Mouse (Mus musculus): ENCODE measurements at regions not wholly inside any gene's neighbourhood (a gene's known extent, or its start where the extent isn't known, plus 50 kb on each side); places are given as distances from the start of the nearest gene placed in this dataset.
"Not testable (repeated sequence)": the region's sequence is repeated elsewhere in the genome, so short reads cannot be mapped to it uniquely, and the experiment has no call there.

- no peak for DNase-seq
Observed at GRCm38 (mm10) chr16:30799699-30800483, 200.4 kb downstream of the Fam43a start.

GRCm38 (mm10) chr16:30804018-30804417 is 204.5 kb downstream of the Fam43a start:
- no peak for DNase-seq

- DNase-seq, result not testable (repeated sequence)
Observed at GRCm38 (mm10) chr16:30806206-30806605, 206.7 kb downstream of the Fam43a start.

GRCm38 (mm10) chr16:30818541-30819120 is 219.1 kb downstream of the Fam43a start:
- DNase-seq, result no peak

- no peak for DNase-seq
Observed at GRCm38 (mm10) chr16:30819342-30819741, 219.8 kb downstream of the Fam43a start.

- no peak for DNase-seq
Observed at GRCm38 (mm10) chr16:30820234-30820633, 220.7 kb downstream of the Fam43a start.

GRCm38 (mm10) chr16:30820761-30821160 is 221.2 kb downstream of the Fam43a start:
- DNase-seq, result no peak

GRCm38 (mm10) chr16:30821191-30821910 is 221.8 kb downstream of the Fam43a start:
- peak; percentile 81 to 87 for DNase-seq

- peak; percentile 42 to 51 for DNase-seq
Observed at GRCm38 (mm10) chr16:30821911-30822578, 222.5 kb downstream of the Fam43a start.

GRCm38 (mm10) chr16:30826128-30826527 is 226.6 kb downstream of the Fam43a start:
- peak; percentile 16 to 40 for DNase-seq

GRCm38 (mm10) chr16:30827901-30828608 is 228.5 kb downstream of the Fam43a start:
- DNase-seq, result peak; percentile 53 to 71

- no peak for DNase-seq
Observed at GRCm38 (mm10) chr16:30834561-30834960, 235.0 kb downstream of the Fam43a start.

- no peak for DNase-seq
Observed at GRCm38 (mm10) chr16:30835678-30836077, 236.2 kb downstream of the Fam43a start.

- DNase-seq, result no peak
Observed at GRCm38 (mm10) chr16:30842831-30843230, 238.4 kb downstream of the Xxylt1 start.

- DNase-seq, result no peak
Observed at GRCm38 (mm10) chr16:30852595-30852994, 228.6 kb downstream of the Xxylt1 start.

GRCm38 (mm10) chr16:30854716-30855115 is 226.5 kb downstream of the Xxylt1 start:
- DNase-seq, result no peak

GRCm38 (mm10) chr16:30857656-30858055 is 223.6 kb downstream of the Xxylt1 start:
- DNase-seq, result no peak

- DNase-seq, result no peak
Observed at GRCm38 (mm10) chr16:30869136-30869909, 211.9 kb downstream of the Xxylt1 start.

- DNase-seq, result peak; percentile 84
Observed at GRCm38 (mm10) chr16:30870110-30870509, 211.1 kb downstream of the Xxylt1 start.

- DNase-seq, result no peak
Observed at GRCm38 (mm10) chr16:30870676-30871075, 210.6 kb downstream of the Xxylt1 start.

GRCm38 (mm10) chr16:30872147-30872546 is 209.1 kb downstream of the Xxylt1 start:
- no peak for DNase-seq

Measured in lung, postnatal 4 days (tissue).